Mouse (Mus musculus): ENCODE results near the gene Ric8a. TPM values are rescaled to one million over a fixed set of nuclear protein-coding genes. Genes with fewer than 3 reads are reported as not detected.

Gene Ric8a
- polyA plus RNA-seq, 1 experiment from 2014 or later = 38.9 TPM

Other genes starting within 250 kb of the Ric8a start
- gene Olfr61, start 228.0 kb upstream of the Ric8a start, polyA plus RNA-seq (2014; fragmentation: Nextera tagmentation; extraction: Ambion mirVana) = not detected in 2 replicates
- gene Olfr53, start 210.5 kb upstream of the Ric8a start, polyA plus RNA-seq (2014; fragmentation: Nextera tagmentation; extraction: Ambion mirVana) = not detected in 2 replicates
- not detected in 2 replicates for gene Olfr539, start 197.0 kb upstream of the Ric8a start, polyA plus RNA-seq (2014; fragmentation: Nextera tagmentation; extraction: Ambion mirVana)
- not detected in 2 replicates for gene Olfr45, start 175.0 kb upstream of the Ric8a start, polyA plus RNA-seq (2014; fragmentation: Nextera tagmentation; extraction: Ambion mirVana)
- not detected in 2 replicates for gene Olfr541, start 159.7 kb upstream of the Ric8a start, polyA plus RNA-seq (2014; fragmentation: Nextera tagmentation; extraction: Ambion mirVana)
- gene Cyp2e1, start 93.2 kb upstream of the Ric8a start, polyA plus RNA-seq (2014; fragmentation: Nextera tagmentation; extraction: Ambion mirVana) = not detected in 2 replicates
- gene Syce1, start 69.1 kb upstream of the Ric8a start, polyA plus RNA-seq (2014; fragmentation: Nextera tagmentation; extraction: Ambion mirVana) = 0.25 and 0.70 TPM in 2 replicates
- 0.93 and 1.0 TPM in 2 replicates for gene Zfp941, start 34.8 kb upstream of the Ric8a start, polyA plus RNA-seq (2014; fragmentation: Nextera tagmentation; extraction: Ambion mirVana)
- gene Urah, start 21.9 kb upstream of the Ric8a start, polyA plus RNA-seq (2014; fragmentation: Nextera tagmentation; extraction: Ambion mirVana) = not detected in 2 replicates
- gene Scgb1c1, start 11.4 kb upstream of the Ric8a start, polyA plus RNA-seq (2014; fragmentation: Nextera tagmentation; extraction: Ambion mirVana) = not detected in 2 replicates
- not detected in 2 replicates for gene Odf3, start 9.2 kb upstream of the Ric8a start, polyA plus RNA-seq (2014; fragmentation: Nextera tagmentation; extraction: Ambion mirVana)
- gene Gm45785, start 626 bp upstream of the Ric8a start, polyA plus RNA-seq (2014; fragmentation: Nextera tagmentation; extraction: Ambion mirVana) = not detected in 2 replicates
- 29.4 and 30.8 TPM in 2 replicates for gene Bet1l, start 620 bp downstream of the Ric8a start, polyA plus RNA-seq (2014; fragmentation: Nextera tagmentation; extraction: Ambion mirVana)
- 102 and 139 TPM in 2 replicates for gene Psmd13, start 25.0 kb downstream of the Ric8a start, polyA plus RNA-seq (2014; fragmentation: Nextera tagmentation; extraction: Ambion mirVana)
- gene Sirt3, start 25.4 kb downstream of the Ric8a start, polyA plus RNA-seq (2014; fragmentation: Nextera tagmentation; extraction: Ambion mirVana) = 31.9 and 34.8 TPM in 2 replicates
- 69.2 and 75.4 TPM in 2 replicates for gene Cox8b, start 43.5 kb downstream of the Ric8a start, polyA plus RNA-seq (2014; fragmentation: Nextera tagmentation; extraction: Ambion mirVana)
- gene Nlrp6, start 63.9 kb downstream of the Ric8a start, polyA plus RNA-seq (2014; fragmentation: Nextera tagmentation; extraction: Ambion mirVana) = not detected in 2 replicates
- gene Pgghg, start 84.4 kb downstream of the Ric8a start, polyA plus RNA-seq (2014; fragmentation: Nextera tagmentation; extraction: Ambion mirVana) = 11.1 and 12.0 TPM in 2 replicates
- 0.34 TPM in 1 of 2 replicates, not detected in the other for gene Ifitm5, start 93.3 kb downstream of the Ric8a start, polyA plus RNA-seq (2014; fragmentation: Nextera tagmentation; extraction: Ambion mirVana)
- 0.46 TPM in 1 of 2 replicates, not detected in the other for gene Gm45717, start 99.0 kb downstream of the Ric8a start, polyA plus RNA-seq (2014; fragmentation: Nextera tagmentation; extraction: Ambion mirVana)
- gene Ifitm2, start 99.0 kb downstream of the Ric8a start, polyA plus RNA-seq (2014; fragmentation: Nextera tagmentation; extraction: Ambion mirVana) = 420 and 429 TPM in 2 replicates
- gene Ifitm1, start 110.3 kb downstream of the Ric8a start, polyA plus RNA-seq (2014; fragmentation: Nextera tagmentation; extraction: Ambion mirVana) = 4.8 and 7.6 TPM in 2 replicates
- 32.5 and 36.2 TPM in 2 replicates for gene Ifitm3, start 153.8 kb downstream of the Ric8a start, polyA plus RNA-seq (2014; fragmentation: Nextera tagmentation; extraction: Ambion mirVana)
- 0.26 TPM in 1 of 2 replicates, not detected in the other for gene Ifitm6, start 161.0 kb downstream of the Ric8a start, polyA plus RNA-seq (2014; fragmentation: Nextera tagmentation; extraction: Ambion mirVana)
- not detected in 2 replicates for gene Gm17387, start 172.2 kb downstream of the Ric8a start, polyA plus RNA-seq (2014; fragmentation: Nextera tagmentation; extraction: Ambion mirVana)
- 1.4 and 2.6 TPM in 2 replicates for gene B4galnt4, start 204.1 kb downstream of the Ric8a start, polyA plus RNA-seq (2014; fragmentation: Nextera tagmentation; extraction: Ambion mirVana)
- 0.67 and 0.68 TPM in 2 replicates for gene Pkp3, start 221.3 kb downstream of the Ric8a start, polyA plus RNA-seq (2014; fragmentation: Nextera tagmentation; extraction: Ambion mirVana)
- 2.3 and 3.0 TPM in 2 replicates for gene Sigirr, start 243.6 kb downstream of the Ric8a start, polyA plus RNA-seq (2014; fragmentation: Nextera tagmentation; extraction: Ambion mirVana)

Data from heart, embryonic 11.5 days (tissue).